Mouse (Mus musculus) CD8-positive naive resting alpha-beta T cell, adult 2 months (primary cell): ENCODE measurements around the gene Bcl9l.

Source experiments
- DNase-seq, 2 experiments: peaks; one replicate each; pipeline ENCODE4 v3.0.0; 2022; ENCODE audit warnings: low read depth in 2 of 2, low spot score in 2 of 2

The Bcl9l gene

DNA sequence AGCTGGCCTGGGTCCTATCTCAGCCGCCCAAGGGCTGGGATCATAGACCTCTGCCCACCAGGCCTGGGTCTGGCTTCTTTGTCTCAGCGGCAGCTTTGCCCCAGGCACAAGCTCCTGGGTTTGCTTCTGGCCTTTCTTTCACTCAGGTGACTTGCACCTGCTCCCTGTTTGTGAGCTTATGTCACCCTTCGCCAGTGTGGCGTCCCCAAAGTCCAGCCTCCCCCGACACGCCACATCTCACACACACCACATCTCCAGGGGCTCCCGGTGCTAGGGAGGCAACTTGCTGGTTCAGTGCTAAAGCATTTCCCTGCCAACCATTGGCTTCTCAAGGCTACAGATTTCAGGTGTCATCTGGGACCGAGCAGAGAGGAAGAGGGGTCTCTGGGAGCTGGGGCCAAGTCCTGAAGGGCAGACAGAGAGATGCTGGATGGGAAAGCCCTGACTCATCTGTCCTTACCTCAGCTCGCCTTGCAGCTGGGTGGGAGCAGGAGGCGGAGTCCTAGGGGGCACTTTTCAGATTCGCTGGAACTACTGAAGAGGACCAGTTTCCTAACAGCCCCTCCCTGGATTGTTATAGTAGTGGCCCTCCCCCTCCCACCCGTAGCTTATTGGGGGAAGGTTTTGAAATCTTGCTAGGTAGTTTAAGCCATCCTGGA, 14.3 kb downstream of the Bcl9l start:
- no peak for DNase-seq

DNA sequence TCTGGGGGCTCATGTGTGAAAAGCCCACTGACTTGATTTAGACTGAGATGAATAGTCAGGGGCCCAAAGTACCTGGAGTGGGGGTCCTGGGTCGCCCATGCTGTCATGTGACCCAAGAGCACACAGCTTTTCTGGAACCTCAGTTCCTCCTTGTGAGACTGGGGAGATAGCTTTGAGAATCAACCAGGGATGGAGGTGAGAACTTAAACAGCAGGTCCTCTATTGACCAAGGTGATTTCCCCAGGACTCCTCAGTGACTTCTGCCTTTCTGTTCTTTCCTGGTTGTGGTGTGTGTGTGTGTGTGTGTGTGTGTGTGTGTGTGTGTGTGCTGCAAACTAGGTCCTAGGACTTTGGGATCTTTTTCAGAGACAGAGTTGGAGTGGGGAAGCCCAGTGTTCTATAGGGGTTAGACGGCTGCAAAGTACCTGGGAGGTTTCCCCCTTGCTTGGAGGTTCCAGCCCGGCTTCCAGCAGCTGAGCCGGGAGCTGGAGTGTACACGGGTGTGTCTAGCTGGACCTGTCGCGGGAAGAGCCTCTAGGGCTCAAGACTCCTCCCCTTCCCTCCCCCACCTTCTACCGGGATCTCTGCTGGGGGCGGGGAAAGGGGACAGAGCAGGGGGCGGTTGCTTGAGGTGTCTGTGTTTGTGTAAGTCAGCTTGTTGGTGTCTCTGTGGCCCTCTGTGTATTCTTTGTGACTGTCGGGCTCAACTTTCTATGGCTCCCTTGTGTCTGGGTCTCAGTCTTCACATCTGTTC, 15.2 kb downstream of the Bcl9l start:
- no peak for DNase-seq

DNA sequence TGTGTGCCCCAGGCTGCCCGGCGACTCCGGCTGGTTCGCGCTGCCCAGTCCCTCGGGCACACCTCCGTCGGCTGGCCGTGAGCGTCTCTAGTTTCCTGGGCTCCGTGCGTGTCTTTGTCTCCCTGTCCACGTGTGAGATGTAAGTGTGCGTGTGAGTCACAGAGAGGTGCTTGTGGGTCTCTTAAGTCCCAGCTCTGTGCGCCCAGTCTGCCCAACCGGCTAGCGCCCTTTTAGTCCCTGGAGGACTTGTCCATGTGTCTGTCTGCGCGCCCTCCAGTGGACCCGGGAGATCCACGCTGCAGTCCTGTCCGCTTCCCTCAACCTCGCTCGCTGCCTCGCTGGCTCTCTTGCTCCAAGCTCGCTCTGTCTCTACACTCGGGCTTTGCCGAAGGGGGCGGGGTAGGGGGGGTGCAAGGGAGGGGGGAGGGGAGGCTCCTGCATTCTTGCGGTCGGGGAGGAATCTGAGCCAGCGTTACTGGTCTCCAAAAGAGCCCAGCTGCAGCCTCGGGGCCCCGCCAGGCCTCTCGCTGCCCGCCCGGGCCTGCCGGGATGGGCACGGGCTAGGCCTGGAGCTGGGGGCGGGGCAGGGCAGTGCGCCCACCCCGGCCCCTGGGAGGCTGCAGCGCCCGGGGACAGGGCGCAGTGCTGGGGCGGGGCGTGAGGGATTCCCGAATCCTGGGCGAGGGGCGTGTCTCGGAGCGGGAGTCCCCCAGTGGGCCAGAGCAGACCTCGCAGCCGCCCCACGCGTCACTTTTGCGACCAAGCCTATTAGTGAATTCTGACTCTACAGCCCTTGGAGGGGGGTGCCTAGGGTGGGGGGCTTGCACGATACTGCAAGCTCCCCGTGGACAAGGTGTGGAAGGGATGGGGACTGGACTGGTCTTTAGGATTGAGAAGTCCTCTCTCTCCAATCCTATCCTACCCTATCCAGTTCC, 16.1 kb downstream of the Bcl9l start:
- DNase-seq = no peak

GRCm38 (mm10) chr9:44499356-44500162, 16.9 kb downstream of the Bcl9l start:
- no peak for DNase-seq

DNA sequence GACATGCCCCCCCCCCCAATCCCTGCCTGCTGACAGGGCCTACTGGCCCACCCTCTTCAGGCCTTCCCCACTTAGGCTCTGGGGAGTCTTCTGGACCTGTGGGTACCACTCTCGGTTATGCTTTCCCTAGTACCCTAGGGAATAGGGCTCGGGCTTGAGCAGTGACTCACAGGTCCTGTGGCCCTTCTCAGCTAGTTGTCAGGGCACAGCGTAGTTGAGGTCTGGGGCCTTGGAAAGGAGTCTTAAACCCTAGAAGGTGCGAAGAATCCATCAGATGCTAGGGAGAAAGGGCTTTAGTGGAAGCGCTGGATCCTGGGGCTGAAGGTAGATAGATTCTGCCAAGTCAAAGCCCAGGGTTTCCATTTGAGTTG, 17.5 kb downstream of the Bcl9l start:
- DNase-seq = no peak

DNA sequence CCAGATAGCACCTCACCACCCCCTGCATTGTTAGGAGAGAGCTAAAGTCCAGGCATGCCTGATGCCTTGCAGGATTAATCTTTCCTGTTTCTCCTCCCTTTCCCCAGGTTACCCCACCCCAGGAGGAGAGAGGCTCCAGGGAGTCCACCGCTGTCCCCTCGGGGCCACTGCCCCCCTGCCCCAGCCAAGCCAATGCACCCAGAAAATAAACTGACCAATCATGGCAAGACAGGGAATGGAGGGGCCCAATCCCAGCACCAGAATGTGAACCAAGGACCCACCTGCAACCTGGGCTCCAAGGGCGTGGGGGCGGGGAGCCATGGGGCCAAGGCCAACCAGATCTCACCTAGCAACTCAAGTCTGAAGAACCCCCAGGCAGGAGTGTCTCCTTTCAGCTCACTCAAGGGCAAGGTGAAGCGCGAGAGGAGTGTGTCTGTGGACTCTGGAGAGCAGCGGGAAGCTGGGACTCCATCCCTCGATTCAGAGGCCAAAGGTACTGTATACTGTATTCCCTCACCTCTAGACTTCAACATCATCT, 18.1 kb downstream of the Bcl9l start:
- no peak for DNase-seq

- DNase-seq = no peak
These were observed 18.7 kb downstream of the Bcl9l start for GRCm38 (mm10) chr9:44501206-44501879.

- peak; percentile 80 to 86 for DNase-seq
These were observed 19.4 kb downstream of the Bcl9l start for GRCm38 (mm10) chr9:44502006-44502405.

DNA sequence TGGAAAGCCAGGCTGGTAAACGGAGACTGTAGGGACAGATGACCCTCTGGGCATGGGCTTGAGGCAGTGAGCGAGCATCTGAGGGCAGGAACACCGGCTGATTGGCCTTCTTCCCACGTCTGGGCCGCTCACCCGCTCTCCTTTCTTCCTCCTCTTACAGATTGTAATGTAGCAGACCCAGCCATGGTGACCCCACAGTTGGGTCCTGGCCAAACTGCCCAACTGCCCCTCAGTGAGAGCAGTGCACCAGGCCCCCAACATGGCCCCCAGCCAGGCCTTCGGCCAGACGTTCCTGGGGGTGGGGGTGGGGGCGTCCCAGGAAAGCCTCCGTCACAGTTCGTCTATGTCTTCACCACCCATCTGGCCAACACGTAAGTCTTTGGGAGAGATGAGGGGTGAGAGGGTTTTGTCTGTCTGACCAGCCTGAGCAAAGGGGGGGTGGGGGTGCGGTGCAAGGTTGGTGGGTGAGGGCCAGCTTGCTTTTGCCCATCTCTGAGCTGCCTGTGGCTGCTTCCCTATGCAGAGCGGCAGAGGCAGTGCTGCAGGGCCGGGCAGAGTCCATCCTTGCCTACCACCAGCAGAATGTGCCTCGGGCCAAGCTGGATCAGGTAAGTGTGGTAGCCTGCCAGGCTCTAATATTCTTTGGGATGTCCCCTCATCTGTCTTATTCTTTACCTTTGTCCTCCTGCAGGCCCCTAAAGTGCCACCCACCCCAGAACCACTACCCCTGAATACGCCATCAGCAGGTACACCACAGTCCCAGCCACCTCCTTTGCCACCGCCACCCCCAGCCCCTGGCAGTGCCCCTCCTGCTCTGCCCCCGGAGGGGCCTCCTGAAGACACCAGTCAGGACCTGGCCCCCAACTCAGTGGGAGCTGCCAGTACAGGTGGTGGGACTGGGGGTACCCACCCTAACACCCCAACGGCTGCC, 22.5 kb downstream of the Bcl9l start:
- DNase-seq = no peak

DNA sequence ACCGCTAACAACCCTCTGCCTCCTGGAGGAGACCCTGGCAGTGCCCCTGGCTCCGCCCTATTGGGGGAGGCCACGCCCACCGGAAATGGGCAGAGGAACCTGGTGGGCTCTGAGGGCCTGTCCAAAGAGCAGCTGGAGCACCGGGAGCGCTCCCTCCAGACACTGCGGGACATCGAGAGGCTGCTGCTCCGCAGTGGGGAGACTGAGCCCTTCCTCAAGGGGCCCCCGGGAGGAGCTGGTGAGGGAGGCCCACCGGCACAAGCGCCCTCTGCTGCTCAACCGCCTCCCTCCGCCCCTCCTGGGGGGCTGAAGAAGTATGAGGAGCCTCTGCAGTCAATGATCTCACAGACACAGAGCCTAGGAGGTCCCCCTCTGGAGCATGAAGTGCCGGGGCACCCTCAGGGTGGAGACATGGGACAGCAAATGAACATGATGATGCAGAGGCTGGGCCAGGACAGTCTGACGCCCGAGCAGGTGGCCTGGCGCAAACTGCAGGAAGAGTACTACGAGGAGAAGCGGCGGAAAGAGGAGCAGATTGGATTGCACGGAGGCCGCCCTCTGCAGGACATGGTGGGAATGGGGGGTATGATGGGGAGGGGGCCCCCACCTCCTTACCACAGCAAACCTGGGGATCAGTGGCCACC, 23.3 kb downstream of the Bcl9l start:
- DNase-seq = no peak

- no peak for DNase-seq
These were observed 23.9 kb downstream of the Bcl9l start for GRCm38 (mm10) chr9:44506566-44506965.

DNA sequence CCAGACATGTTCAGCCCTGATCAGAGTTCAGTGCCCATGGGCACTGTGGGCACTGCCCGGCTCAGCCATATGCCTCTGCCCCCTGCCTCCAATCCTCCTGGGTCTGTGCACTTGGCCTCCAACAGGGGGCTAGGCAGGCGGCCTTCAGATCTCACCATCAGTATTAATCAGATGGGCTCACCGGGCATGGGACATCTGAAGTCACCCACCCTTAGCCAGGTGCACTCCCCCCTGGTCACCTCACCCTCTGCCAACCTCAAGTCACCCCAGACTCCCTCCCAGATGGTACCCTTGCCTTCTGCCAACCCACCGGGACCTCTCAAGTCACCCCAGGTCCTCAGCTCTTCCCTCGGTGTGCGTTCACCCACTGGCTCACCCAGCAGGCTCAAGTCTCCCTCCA, 24.7 kb downstream of the Bcl9l start:
- DNase-seq = no peak

GRCm38 (mm10) chr9:44508124-44508619, 25.5 kb downstream of the Bcl9l start:
- no peak for DNase-seq

DNA sequence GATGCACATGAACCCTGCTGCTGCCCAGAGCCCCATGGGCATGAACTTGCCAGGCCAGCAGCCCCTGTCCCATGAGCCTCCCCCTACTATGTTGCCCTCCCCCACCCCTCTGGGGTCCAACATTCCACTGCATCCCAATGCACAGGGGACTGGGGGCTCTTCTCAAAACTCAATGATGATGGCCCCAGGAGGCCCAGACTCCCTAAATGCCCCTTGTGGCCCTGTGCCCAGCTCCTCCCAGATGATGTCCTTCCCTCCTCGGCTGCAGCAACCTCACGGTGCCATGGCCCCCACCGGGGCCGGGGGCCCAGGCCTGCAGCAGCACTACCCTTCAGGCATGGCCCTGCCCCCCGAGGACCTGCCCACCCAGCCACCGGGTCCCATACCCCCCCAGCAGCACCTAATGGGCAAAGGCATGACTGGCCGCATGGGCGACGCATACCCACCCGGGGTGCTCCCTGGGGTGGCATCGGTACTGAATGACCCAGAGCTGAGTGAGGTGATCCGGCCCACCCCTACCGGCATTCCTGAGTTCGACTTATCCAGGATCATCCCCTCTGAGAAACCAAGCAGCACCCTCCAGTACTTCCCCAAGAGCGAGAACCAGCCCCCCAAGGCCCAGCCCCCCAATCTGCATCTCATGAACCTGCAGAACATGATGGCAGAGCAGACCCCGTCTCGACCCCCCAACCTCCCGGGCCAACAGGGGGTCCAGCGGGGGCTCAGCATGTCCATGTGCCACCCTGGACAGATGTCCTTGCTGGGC, 26.3 kb downstream of the Bcl9l start:
- no peak for DNase-seq

- DNase-seq = peak; percentile 79 to 89
These were observed 27.1 kb downstream of the Bcl9l start for GRCm38 (mm10) chr9:44509487-44510354.

- DNase-seq = peak; percentile 54 to 61
These were observed 27.8 kb downstream of the Bcl9l start for GRCm38 (mm10) chr9:44510355-44510871.
